Mouse (Mus musculus) limb, embryonic 12.5 days (tissue): ENCODE results near the gene Pcmt1. TPM values are rescaled to one million over a fixed set of nuclear protein-coding genes. Genes with fewer than 3 reads are reported as not detected.

Experiments
- ATAC-seq: fragments of 200-750 bp; cut with Nextera tagmentation; 2 replicates; pipeline ENCODE4 v1.8.0; 2017; ENCODE audit warnings: low read depth, moderate TSS enrichment; ENCODE audit not compliant: insufficient number of reproducible peaks, insufficient read depth, low FRiP score, low TSS enrichment
- H3K27ac ChIP-seq: fragments of 300-500 bp; sonication (generic); 2 replicates; pipeline ENCODE4 v1.5.1; 2016; ENCODE audit warnings: mild to moderate bottlenecking, moderate library complexity
- H3K27me3 ChIP-seq: fragments of 300-500 bp; sonication (generic); 2 replicates; pipeline ENCODE4 v1.6.1; 2016; ENCODE audit warnings: mild to moderate bottlenecking, moderate library complexity
- H3K36me3 ChIP-seq: fragments of 300-500 bp; sonication (generic); 2 replicates; pipeline ENCODE4 v1.6.1; 2016; ENCODE audit warnings: mild to moderate bottlenecking, moderate library complexity
- H3K4me1 ChIP-seq: fragments of 300-500 bp; sonication (generic); replicated peaks from 2 replicates; pipeline ENCODE4 v1.6.1; 2016
- H3K4me2 ChIP-seq: fragments of 300-500 bp; sonication (generic); 2 replicates; pipeline ENCODE4 v1.6.1; 2016; ENCODE audit warnings: mild to moderate bottlenecking, moderate library complexity
- H3K4me3 ChIP-seq: fragments of 300-500 bp; sonication (generic); replicated peaks from 2 replicates; pipeline ENCODE4 v1.5.1; 2016; ENCODE audit warnings: mild to moderate bottlenecking
- H3K9ac ChIP-seq: fragments of 300-500 bp; sonication (generic); replicated peaks from 2 replicates; pipeline ENCODE4 v1.6.1; 2016; ENCODE audit warnings: mild to moderate bottlenecking, moderate library complexity
- H3K9me3 ChIP-seq: fragments of 300-500 bp; sonication (generic); 2 replicates; pipeline ENCODE4 v1.6.1; 2016; ENCODE audit warnings: mild to moderate bottlenecking, moderate library complexity
- WGBS: fragments of 180-500 bp; shearing (Covaris S2); methylation state at CpG from one replicate; pipeline ENCODE4 v1.1.7; 2016; 5-methylcytosine and 5-hydroxymethylcytosine counted together
- polyA plus RNA-seq: library from polyadenylated mRNA; unstranded; fragments of >200 nt; fragmentation: Nextera tagmentation; extraction: Ambion mirVana; gene quantifications from 2 replicates; pipeline ENCODE4 v1.2.1, GENCODE M21; 2016

The Pcmt1 gene
- polyA plus RNA-seq, 1 experiment from 2014 or later, result 120 TPM

DNA sequence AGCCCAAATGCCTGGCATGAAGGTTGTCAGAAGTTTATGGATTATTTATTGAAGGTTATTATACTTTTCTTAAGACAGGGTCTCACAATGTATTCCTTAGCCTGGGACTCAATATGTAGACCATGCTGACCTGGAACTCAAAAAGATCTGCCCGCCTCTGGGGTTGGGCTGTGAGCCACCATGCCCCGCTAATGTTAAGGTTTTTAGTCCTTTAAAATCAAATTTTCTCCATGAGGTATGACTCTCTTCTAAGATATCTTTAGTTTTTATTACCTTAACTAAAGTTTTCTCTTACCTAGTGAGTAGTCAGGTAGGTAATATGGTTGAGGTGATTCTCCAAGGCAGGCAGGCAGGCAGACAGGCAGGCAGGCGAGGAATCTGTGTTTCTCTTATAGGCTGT, 1.3 kb upstream of the Pcmt1 start:
- Histone ChIP-seq H3K4me3 (peak overlapping the region; percentile 99), H3K9ac (no peak overlapping the region), H3K27ac (no peak overlapping the region), H3K4me1 (peaks cover 25% of the 10 kb centered on the region), H3K9me3 (no peaks in the 10 kb centered on the region), H3K27me3 (no peaks in the 10 kb centered on the region), H3K36me3 (peaks cover 31% of the 10 kb centered on the region), H3K4me2 (peak overlapping the region; percentile 77)
- ATAC-seq, result no peak
- 65% methylated on average over 3 of the region's 3 CpGs for WGBS

DNA sequence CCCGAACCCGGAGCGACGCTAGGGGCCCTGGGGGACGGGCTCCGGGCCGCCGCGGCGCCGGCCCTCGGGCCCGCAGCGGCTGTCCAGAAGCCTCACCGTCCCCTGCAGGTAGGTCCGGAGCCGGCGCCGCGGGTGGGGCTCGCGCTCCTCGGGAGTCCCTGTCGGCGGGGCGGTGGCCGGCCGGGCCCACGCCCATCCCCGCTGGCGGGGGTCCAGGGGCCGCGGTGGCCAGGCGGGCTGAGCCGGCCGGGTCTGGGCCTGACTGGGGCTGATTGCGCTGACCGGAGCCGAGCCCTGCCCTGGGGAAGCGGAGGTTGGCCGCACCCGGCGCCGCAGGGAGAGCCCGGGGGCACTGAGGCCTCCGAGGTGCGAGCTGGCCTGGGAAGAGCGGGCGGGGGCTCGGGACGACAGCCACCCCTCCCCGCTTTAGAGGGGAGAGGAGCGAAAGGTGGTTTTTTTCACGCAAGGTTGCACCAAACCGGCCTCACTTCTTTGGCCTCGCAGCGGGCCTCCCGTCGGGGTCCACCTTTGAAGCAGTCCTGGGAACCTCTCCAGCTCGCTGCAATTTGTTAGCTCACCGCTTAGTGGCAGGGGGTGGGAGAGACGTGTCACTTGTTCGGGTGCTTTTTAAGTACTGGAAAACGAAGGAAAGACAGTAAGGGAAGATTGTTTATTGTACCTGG, 548 bp upstream of the Pcmt1 start:
- peak overlapping the region; percentile 99 for H3K4me3 ChIP-seq

DNA sequence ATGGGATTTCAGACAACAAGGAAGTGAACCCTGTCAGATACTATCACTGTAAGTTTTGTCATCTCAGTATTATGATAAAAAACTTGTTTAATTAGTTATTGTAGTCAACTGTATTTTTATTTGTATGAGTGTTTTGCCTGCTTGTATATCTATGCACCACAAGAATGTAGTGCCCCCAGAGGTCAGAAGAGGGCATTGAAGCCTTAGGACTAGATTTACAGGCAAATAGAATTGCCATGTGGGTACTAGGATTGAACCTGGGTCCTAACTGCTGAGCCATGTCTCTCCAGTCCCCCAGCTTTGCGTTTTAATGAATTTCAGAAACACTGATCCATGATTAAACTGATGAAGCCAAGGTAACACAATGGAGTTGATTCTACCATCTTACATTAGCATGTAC, 7.3 kb downstream of the Pcmt1 start:
- no peaks in the 10 kb centered on the region for H3K4me1 ChIP-seq
- peaks cover 76% of the 10 kb centered on the region for H3K36me3 ChIP-seq
- 68% methylated on average over 1 of the region's 1 CpGs for WGBS
- ATAC-seq, result no peak; the same call in 1 of the 2 replicates
- H3K27ac ChIP-seq, result no peak overlapping the region
- no peaks in the 10 kb centered on the region for H3K9me3 ChIP-seq
- no peaks in the 10 kb centered on the region for H3K27me3 ChIP-seq
- H3K4me3 ChIP-seq, result no peak overlapping the region
- H3K9ac ChIP-seq, result no peak overlapping the region
- no peak overlapping the region for H3K4me2 ChIP-seq

More for the DNA sequence above, 548 bp upstream of the Pcmt1 start:
- no peaks in the 10 kb centered on the region for H3K9me3 ChIP-seq
- peaks cover 25% of the 10 kb centered on the region for H3K4me1 ChIP-seq
- ATAC-seq, result peak; percentile 83
- peak overlapping the region; percentile 100 for H3K9ac ChIP-seq
- no peaks in the 10 kb centered on the region for H3K27me3 ChIP-seq
- peak overlapping the region; percentile 77 for H3K4me2 ChIP-seq
- peak overlapping the region; percentile 98 for H3K27ac ChIP-seq
- peaks cover 35% of the 10 kb centered on the region for H3K36me3 ChIP-seq
- under 1% methylated on average over 56 of the region's 64 CpGs for WGBS

DNA sequence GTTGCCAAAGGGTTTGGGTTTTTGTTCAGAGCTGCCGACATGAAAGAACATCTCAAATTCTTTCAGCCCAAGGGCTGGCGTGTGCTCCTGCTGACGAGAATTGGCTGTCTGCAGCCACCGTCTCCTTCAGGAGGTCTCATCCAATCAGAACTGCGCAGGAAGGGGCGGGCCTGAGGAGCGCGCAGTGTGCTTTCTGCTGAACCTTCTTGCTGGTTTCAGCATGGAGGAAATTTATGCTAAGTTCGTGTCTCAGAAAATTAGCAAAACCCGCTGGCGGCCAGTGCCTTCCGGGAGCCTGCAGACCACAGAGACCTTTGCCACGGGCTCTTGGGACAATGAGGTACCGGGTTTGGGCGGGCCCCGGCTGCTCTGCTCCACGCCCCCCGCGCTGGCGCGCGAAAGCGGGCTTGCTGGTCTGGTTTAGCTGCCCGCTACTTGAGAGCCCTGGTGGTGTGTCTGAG, 13.6 kb downstream of the Pcmt1 start, which contains the start of gene Nup43:
Gene Nup43 (plus strand): TSS at position 162 of the 461 bp plus-strand sequence.
- no peaks in the 10 kb centered on the region for H3K9me3 ChIP-seq
- ATAC-seq, result peak; percentile 82
- WGBS, result under 1% methylated on average over 24 of the region's 24 CpGs

DNA sequence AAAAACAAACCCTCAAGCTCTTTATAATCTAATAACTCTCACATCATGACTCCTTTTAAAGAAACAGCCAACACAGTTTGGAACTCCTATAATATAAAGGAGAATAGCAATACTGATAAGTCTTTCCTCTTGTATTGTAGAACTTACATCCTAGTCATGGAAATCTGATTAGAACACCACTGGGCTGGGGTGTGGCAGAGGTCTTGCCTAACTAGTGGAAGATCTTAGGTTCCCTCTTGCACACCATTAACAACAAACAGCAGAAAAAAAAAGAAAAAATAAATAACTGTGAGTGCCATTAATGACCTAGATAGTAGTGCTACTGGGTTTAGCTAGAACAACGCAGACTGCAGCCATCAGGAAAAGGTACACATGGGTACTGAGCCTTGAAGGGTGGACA, 16.0 kb downstream of the Pcmt1 start:
- Histone ChIP-seq H3K36me3 (peaks cover 6% of the 10 kb centered on the region), H3K27ac (no peak overlapping the region), H3K4me2 (no peak overlapping the region), H3K4me3 (no peak overlapping the region), H3K27me3 (no peaks in the 10 kb centered on the region), H3K9me3 (no peaks in the 10 kb centered on the region), H3K4me1 (peaks cover 13% of the 10 kb centered on the region), H3K9ac (no peak overlapping the region)
- 88% methylated on average over 1 of the region's 1 CpGs for WGBS
- ATAC-seq, result no peak

More for the DNA sequence above, 13.6 kb downstream of the Pcmt1 start, which contains the start of gene Nup43:
- Histone ChIP-seq H3K36me3 (peaks cover 28% of the 10 kb centered on the region), H3K27ac (peak within 1 kb of the TSS; percentile 83), H3K4me2 (peak within 1 kb of the TSS; percentile 78), H3K4me3 (peak within 1 kb of the TSS; percentile 83), H3K4me1 (peaks cover 13% of the 10 kb centered on the region), H3K27me3 (no peaks in the 10 kb centered on the region), H3K9ac (peak within 1 kb of the TSS; percentile 75)

DNA sequence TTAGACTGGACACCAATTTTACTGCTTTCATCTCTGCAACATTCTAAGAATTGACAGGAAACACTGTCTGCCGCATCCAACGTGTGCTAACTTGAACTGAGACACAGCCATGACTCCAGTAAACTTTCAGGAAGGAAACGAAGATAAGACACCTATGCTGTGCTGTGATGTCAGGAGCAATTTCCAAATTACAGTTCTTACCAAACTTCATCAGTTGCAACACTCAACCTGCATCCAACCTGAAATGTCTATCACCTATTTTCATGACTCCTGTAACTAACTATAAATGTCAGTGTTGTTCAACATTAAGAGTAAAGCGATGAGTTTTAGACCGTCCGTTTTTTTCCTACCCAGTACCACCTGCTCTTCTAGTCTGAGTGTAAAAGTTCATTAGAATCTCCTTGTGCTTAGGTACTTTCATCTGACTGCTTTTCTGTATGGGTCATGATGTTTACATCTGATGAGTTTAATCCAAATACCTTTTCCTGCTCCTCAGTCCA, 16.9 kb downstream of the Pcmt1 start:
- Histone ChIP-seq H3K4me2 (peak overlapping the region; percentile 84), H3K9me3 (no peaks in the 10 kb centered on the region), H3K4me3 (peak overlapping the region; percentile 90), H3K27me3 (no peaks in the 10 kb centered on the region), H3K36me3 (no peaks in the 10 kb centered on the region), H3K9ac (peak overlapping the region; percentile 81), H3K4me1 (peaks cover 13% of the 10 kb centered on the region), H3K27ac (no peak overlapping the region)
- WGBS, result 70% methylated on average over 6 of the region's 6 CpGs
- ATAC-seq, result no peak

GRCm38 (mm10) chr10:7663159-7664026, 17.5 kb downstream of the Pcmt1 start:
- Histone ChIP-seq H3K36me3 (no peaks in the 10 kb centered on the region), H3K27me3 (no peaks in the 10 kb centered on the region), H3K4me3 (peak overlapping the region; percentile 90), H3K9ac (peak overlapping the region; percentile 81), H3K4me2 (peak overlapping the region; percentile 84), H3K4me1 (peaks cover 12% of the 10 kb centered on the region), H3K27ac (peak overlapping the region; percentile 93), H3K9me3 (no peaks in the 10 kb centered on the region)
- peak; percentile 84 for ATAC-seq
- 1% methylated on average over 64 of the region's 64 CpGs for WGBS

DNA sequence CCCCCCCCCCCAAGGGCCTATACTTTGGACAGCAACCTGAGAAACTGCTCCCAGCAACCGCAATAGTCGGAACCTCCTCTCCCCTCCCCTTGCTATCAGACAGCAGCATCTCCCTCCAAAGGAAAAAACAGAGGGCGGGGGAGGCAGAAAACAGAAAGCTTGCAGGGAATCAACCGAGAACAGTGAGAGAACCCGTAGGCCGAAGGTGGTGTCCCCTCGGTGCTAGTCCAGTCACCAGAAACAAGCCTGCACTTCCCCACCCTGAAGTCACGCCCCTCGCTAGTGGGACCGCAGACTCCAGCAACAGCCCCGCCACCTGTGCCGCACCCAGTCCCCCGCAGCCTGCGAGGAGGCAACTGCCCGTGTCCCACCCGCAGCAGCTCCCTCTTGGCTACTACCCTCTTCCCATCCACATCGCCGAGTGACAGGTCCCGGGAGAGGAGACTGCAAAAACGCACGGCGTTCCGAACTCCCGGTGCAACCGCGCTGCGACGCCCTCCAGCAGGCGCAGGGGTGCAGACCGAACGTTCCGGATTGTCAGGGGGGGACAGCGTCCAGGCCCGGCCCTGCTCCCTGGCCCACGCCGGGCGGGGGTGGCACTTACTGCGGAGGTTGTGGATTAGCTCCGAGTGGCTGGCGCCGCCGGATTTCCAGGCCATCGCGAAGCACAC, 18.3 kb downstream of the Pcmt1 start:
- Histone ChIP-seq H3K9me3 (no peaks in the 10 kb centered on the region), H3K4me1 (peaks cover 6% of the 10 kb centered on the region; the same call in 1 of the 2 replicates), H3K4me3 (peak overlapping the region; percentile 90), H3K9ac (peak overlapping the region; percentile 81), H3K27me3 (no peaks in the 10 kb centered on the region), H3K27ac (peak overlapping the region; percentile 93), H3K4me2 (peak overlapping the region; percentile 84), H3K36me3 (no peaks in the 10 kb centered on the region)
- ATAC-seq, result peak; percentile 77
- WGBS, result under 1% methylated on average over 44 of the region's 44 CpGs

GRCm38 (mm10) chr10:7651057-7651456, 29.9 kb downstream of the Pcmt1 start:
- WGBS, result 93% methylated on average over 2 of the region's 2 CpGs
- no peak overlapping the region for H3K9ac ChIP-seq
- H3K4me2 ChIP-seq, result no peak overlapping the region
- no peak overlapping the region for H3K4me3 ChIP-seq
- no peak overlapping the region for H3K27ac ChIP-seq
- no peaks in the 10 kb centered on the region for H3K9me3 ChIP-seq
- no peak for ATAC-seq
- peaks cover 25% of the 10 kb centered on the region for H3K36me3 ChIP-seq
- no peaks in the 10 kb centered on the region for H3K27me3 ChIP-seq
- H3K4me1 ChIP-seq, result no peaks in the 10 kb centered on the region

- ATAC-seq, result no peak
- H3K4me1 ChIP-seq, result no peaks in the 10 kb centered on the region
- H3K27me3 ChIP-seq, result no peaks in the 10 kb centered on the region
- H3K27ac ChIP-seq, result no peak overlapping the region
- H3K4me3 ChIP-seq, result no peak overlapping the region
- H3K9ac ChIP-seq, result no peak overlapping the region
- WGBS, result 86% methylated on average over 4 of the region's 4 CpGs
- no peaks in the 10 kb centered on the region for H3K9me3 ChIP-seq
- H3K36me3 ChIP-seq, result peaks cover 32% of the 10 kb centered on the region
- H3K4me2 ChIP-seq, result no peak overlapping the region
These were observed 31.9 kb downstream of the Pcmt1 start for GRCm38 (mm10) chr10:7649059-7649458.
